ENCODE assay signal across 10 mouse cellular contexts in the genomic region with DNA sequence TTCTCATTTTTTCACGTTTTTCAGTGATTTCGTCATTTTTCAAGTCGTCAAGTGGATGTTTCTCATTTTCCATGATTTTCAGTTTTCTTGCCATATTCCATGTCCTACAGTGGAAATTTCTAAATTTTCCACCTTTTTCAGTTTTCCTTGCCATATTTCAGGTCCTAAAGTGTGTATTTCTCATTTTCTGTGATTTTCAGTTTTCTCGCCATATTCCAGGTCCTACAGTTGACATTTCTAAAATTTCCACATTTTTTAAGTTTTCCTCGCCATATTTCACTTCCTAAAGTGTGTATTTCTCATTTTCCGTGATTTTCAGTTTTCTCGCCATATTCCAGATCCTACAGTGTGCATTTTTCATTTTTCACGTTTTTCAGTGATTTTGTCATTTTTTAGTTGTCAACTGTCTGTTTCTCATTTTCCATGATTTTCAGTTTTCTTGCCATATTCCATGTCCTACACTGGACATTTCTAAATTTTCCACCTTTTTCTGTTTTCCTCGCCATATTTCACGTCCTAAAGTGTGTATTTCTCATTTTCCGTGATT. TPM values are rescaled to one million over a fixed set of nuclear protein-coding genes. Genes with fewer than 3 reads are reported as not detected.
DNase-seq lines count a peak whose midpoint lies in the region; ATAC-seq and TF ChIP-seq lines count a peak whose summit lies in the region.
"Not testable (repeated sequence)": the region's sequence is repeated elsewhere in the genome, so short reads cannot be mapped to it uniquely, and the experiment has no call there.
"Had no signal": no experiment of that assay in that cellular context is flagged by ENCODE, and none has a peak within 500 bp of the region (broad histone marks: within the 10 kb centered on the region; RNA-seq: fewer than 3 reads in every experiment).

A gene (plus strand): TSS at position 408 of the 547 bp plus-strand sequence.

- H3K27ac ChIP-seq in forebrain, embryonic 11.5 days (ENCODE audit: low read depth, low read length); heart, embryonic 14.5 days (replicated peaks in 1 of 2; ENCODE audit: control insufficient read depth in 1 of 2, insufficient read depth in 1 of 2, low read depth in 2 of 2, low read length in 2 of 2); hindbrain, embryonic 16.5 days (ENCODE audit: low read depth, low read length); kidney, postnatal 0 days; liver, embryonic 16.5 days (ENCODE audit: low read length); midbrain, embryonic 12.5 days (replicated peaks); neural tube, embryonic 15.5 days (replicated peaks): not testable (repeated sequence)

- not testable (repeated sequence) for H3K4me3 ChIP-seq in forebrain, embryonic 11.5 days (ENCODE audit: low read depth, low read length); heart, embryonic 14.5 days (ENCODE audit: control insufficient read depth in 1 of 2, insufficient read depth in 1 of 2, low read depth in 1 of 2, low read length in 2 of 2); hindbrain, embryonic 16.5 days (ENCODE audit: low read length); kidney, postnatal 0 days (replicated peaks; ENCODE audit: low read depth, low read length); liver, embryonic 16.5 days (ENCODE audit: low read depth, low read length); midbrain, embryonic 12.5 days; neural tube, embryonic 15.5 days (replicated peaks)

- DNase-seq in forebrain, embryonic 11.5 days (ENCODE audit: low spot score); kidney, postnatal 0 days (ENCODE audit: low spot score): not testable (repeated sequence)

- H3K4me1 ChIP-seq in forebrain, embryonic 11.5 days (replicated peaks; ENCODE audit: control insufficient read depth, insufficient read depth, low read length); heart, embryonic 14.5 days (ENCODE audit: control insufficient read depth in 2 of 2, insufficient read depth in 2 of 2, low read length in 2 of 2); hindbrain, embryonic 16.5 days (ENCODE audit: control insufficient read depth, insufficient read depth, low read depth, low read length); kidney, postnatal 0 days (replicated peaks; ENCODE audit: insufficient read depth, low read length); liver, embryonic 16.5 days (ENCODE audit: control insufficient read depth, low read depth, low read length); midbrain, embryonic 12.5 days; neural tube, embryonic 15.5 days: not testable (repeated sequence)

- H3K27me3 ChIP-seq in forebrain, embryonic 11.5 days (ENCODE audit: control insufficient read depth, insufficient read depth, low read length); heart, embryonic 14.5 days (ENCODE audit: control insufficient read depth, insufficient read depth, low read length); hindbrain, embryonic 16.5 days (replicated peaks; ENCODE audit: control insufficient read depth, insufficient read depth, low read length); kidney, postnatal 0 days (ENCODE audit: insufficient read depth, low read length); liver, embryonic 16.5 days (ENCODE audit: control insufficient read depth, insufficient read depth, low read depth, low read length); midbrain, embryonic 12.5 days; neural tube, embryonic 15.5 days (replicated peaks): not testable (repeated sequence)

- not testable (repeated sequence) for H3K36me3 ChIP-seq in forebrain, embryonic 11.5 days (ENCODE audit: control insufficient read depth, insufficient read depth, low read length); heart, embryonic 14.5 days (ENCODE audit: control insufficient read depth, insufficient read depth, low read length); hindbrain, embryonic 16.5 days (ENCODE audit: control insufficient read depth, insufficient read depth, low read length); kidney, postnatal 0 days (ENCODE audit: insufficient read depth, low read length); liver, embryonic 16.5 days (ENCODE audit: control insufficient read depth, insufficient read depth); midbrain, embryonic 12.5 days; neural tube, embryonic 15.5 days

- peak; percentile 32 for ATAC-seq in activated CD4-positive, CD25-positive, alpha-beta regulatory T cell, adult 4 months
- ATAC-seq in forebrain, embryonic 11.5 days (replicated peaks; ENCODE audit: low FRiP score): peak; percentile 70
- peak; percentile 53 for ATAC-seq in heart, embryonic 14.5 days (ENCODE audit: insufficient number of reproducible peaks, insufficient read depth, low FRiP score, low read depth)
- ATAC-seq in hindbrain, embryonic 16.5 days: peak; percentile 66; the same call in 1 of the 2 replicates
- ATAC-seq in kidney, postnatal 0 days (replicated peaks; ENCODE audit: low FRiP score, low read depth): peak; percentile 57
- peak; percentile 32 for ATAC-seq in liver, embryonic 16.5 days (ENCODE audit: low read depth)
- peak; percentile 64 for ATAC-seq in midbrain, embryonic 12.5 days (ENCODE audit: low FRiP score, low read depth)
- peak; percentile 63 for ATAC-seq in neural tube, embryonic 15.5 days (ENCODE audit: low FRiP score)

- no CpG with 5 or more reads among the region's 11 CpGs for WGBS in forebrain, embryonic 11.5 days
- WGBS in heart, embryonic 14.5 days: no CpG with 5 or more reads among the region's 11 CpGs
- WGBS in hindbrain, embryonic 16.5 days: no CpG with 5 or more reads among the region's 11 CpGs
- WGBS in kidney, postnatal 0 days: no CpG with 5 or more reads among the region's 11 CpGs
- no CpG with 5 or more reads among the region's 11 CpGs for whole genome bisulfite sequencing in liver, embryonic 16.5 days (ENCODE audit: insufficient replicate concordance)
- no CpG with 5 or more reads among the region's 11 CpGs for WGBS in midbrain, embryonic 12.5 days
- WGBS in neural tube, embryonic 15.5 days: no CpG with 5 or more reads among the region's 11 CpGs

- not testable (repeated sequence) for H3K9ac ChIP-seq in forebrain, embryonic 11.5 days (ENCODE audit: low read length); heart, embryonic 14.5 days (ENCODE audit: low read length); hindbrain, embryonic 16.5 days (ENCODE audit: low read depth, low read length); kidney, postnatal 0 days (ENCODE audit: low read depth, low read length); liver, embryonic 16.5 days (ENCODE audit: low read depth, low read length); midbrain, embryonic 12.5 days (replicated peaks); neural tube, embryonic 15.5 days (replicated peaks)

- H3K4me2 ChIP-seq in forebrain, embryonic 11.5 days (ENCODE audit: low read depth, low read length, severe bottlenecking); heart, embryonic 14.5 days (ENCODE audit: low read length); hindbrain, embryonic 16.5 days (ENCODE audit: low read length); kidney, postnatal 0 days (ENCODE audit: low read length); liver, embryonic 16.5 days (ENCODE audit: low read depth, low read length); midbrain, embryonic 12.5 days (replicated peaks); neural tube, embryonic 15.5 days: not testable (repeated sequence)

- not testable (repeated sequence) for TF ChIP-seq CTCF in kidney, postnatal 0 days (IDR thresholded peaks at IDR 0.05; ENCODE audit: low read depth)

- H3K9me3 ChIP-seq in forebrain, embryonic 11.5 days (ENCODE audit: control insufficient read depth, low read length); heart, embryonic 14.5 days (ENCODE audit: control insufficient read depth, low read length); hindbrain, embryonic 16.5 days (ENCODE audit: control insufficient read depth, low read length); kidney, postnatal 0 days (replicated peaks; ENCODE audit: low read length); liver, embryonic 16.5 days (replicated peaks; ENCODE audit: control insufficient read depth, low read length); midbrain, embryonic 12.5 days; neural tube, embryonic 15.5 days (replicated peaks): not testable (repeated sequence)

RNA-seq across cellular contexts. Expression of the gene that starts here (rescaled TPM):
- 1 to 10 TPM in 1 of 2 experiments, not detected in 1; 1.1 TPM for polyA plus RNA-seq in activated CD4-positive, CD25-positive, alpha-beta regulatory T cell, adult 4 months (2017; shearing (Covaris generic))
- not detected in 2 replicates for polyA plus RNA-seq in forebrain, embryonic 11.5 days (2014; fragmentation: Nextera tagmentation; extraction: Ambion mirVana)
- polyA plus RNA-seq in heart, embryonic 14.5 days (2014; fragmentation: Nextera tagmentation; extraction: Ambion mirVana): not detected in 2 replicates
- not detected in 2 replicates for polyA plus RNA-seq in hindbrain, embryonic 16.5 days (2015; fragmentation: Nextera tagmentation; extraction: Ambion mirVana)
- polyA plus RNA-seq in kidney, postnatal 0 days (2015; fragmentation: Nextera tagmentation; extraction: Ambion mirVana): not detected in 2 replicates
- not detected in 2 replicates for polyA plus RNA-seq in liver, embryonic 16.5 days (2015; fragmentation: Nextera tagmentation; extraction: Ambion mirVana)
- polyA plus RNA-seq in midbrain, embryonic 12.5 days (2016; fragmentation: Nextera tagmentation; extraction: Ambion mirVana): 0.59 TPM in 1 of 2 replicates, not detected in the other
- polyA plus RNA-seq in neural tube, embryonic 15.5 days (2015; fragmentation: Nextera tagmentation; extraction: Ambion mirVana): 0.56 TPM in 1 of 2 replicates, not detected in the other
- polyA plus RNA-seq: forebrain, embryonic 16.5 days; thymus, postnatal 0 days had no signal

Comparison
In these comparisons a context has a peak if more than half of its experiments do, and no peak if none do; other contexts are left out.
1. Peak in ATAC-seq in forebrain, embryonic 11.5 days; RNA of the gene not detected or under 1 TPM.
2. Peak in ATAC-seq in heart, embryonic 14.5 days; RNA of the gene not detected or under 1 TPM.
3. Peak in ATAC-seq in hindbrain, embryonic 16.5 days; RNA of the gene not detected or under 1 TPM.
4. Peak in ATAC-seq in kidney, postnatal 0 days; RNA of the gene not detected or under 1 TPM.
5. Peak in ATAC-seq in liver, embryonic 16.5 days; RNA of the gene not detected or under 1 TPM.
6. Peak in ATAC-seq in midbrain, embryonic 12.5 days; RNA of the gene not detected or under 1 TPM.
7. Peak in ATAC-seq in neural tube, embryonic 15.5 days; RNA of the gene not detected or under 1 TPM.